Mouse (Mus musculus) MEL (cell line): ENCODE measurements around the gene Narf.

Experiments
- CTCF ChIP-seq, 3 experiments: IDR thresholded peaks in 2 of 3; conservative IDR thresholded peaks in 1 of 3; 2 replicates each; pipeline ENCODE4 v1.5.1; 2011 to 2012; ENCODE audit warnings: low read length in 3 of 3, low read depth in 2 of 3, mild to moderate bottlenecking in 2 of 3, improper control_type of control experiment in 1 of 3, inconsistent platforms in 1 of 3, mixed read lengths in 1 of 3, moderate library complexity in 1 of 3; ENCODE audit not compliant: control insufficient read depth in 1 of 3, insufficient read depth in 1 of 3, poor library complexity in 1 of 3, severe bottlenecking in 1 of 3
- EP300 ChIP-seq, 2 experiments: IDR thresholded peaks; 2 replicates each; pipeline ENCODE4 v1.6.1; 2011; ENCODE audit warnings: improper control_type of control experiment in 2 of 2, low read length in 2 of 2, low read depth in 1 of 2, mild to moderate bottlenecking in 1 of 2
- HCFC1 ChIP-seq: IDR thresholded peaks from 2 replicates; pipeline ENCODE4 v1.6.1; 2012; ENCODE audit warnings: low read depth, mild to moderate bottlenecking, inconsistent platforms, low read length, improper control_type of control experiment, moderate library complexity
- POLR2A ChIP-seq, 2 experiments: IDR thresholded peaks; 2 replicates each; pipeline ENCODE4 v1.6.1; 2011 to 2012; ENCODE audit warnings: low read length in 2 of 2, mild to moderate bottlenecking in 2 of 2, control low read depth in 1 of 2, improper control_type of control experiment in 1 of 2, low read depth in 1 of 2, moderate library complexity in 1 of 2; ENCODE audit not compliant: control insufficient read depth in 1 of 2, insufficient read depth in 1 of 2, poor library complexity in 1 of 2
- RCOR1 ChIP-seq: IDR thresholded peaks from 2 replicates; pipeline ENCODE4 v1.6.1; 2012; ENCODE audit warnings: low read depth, mild to moderate bottlenecking, inconsistent platforms, low read length, improper control_type of control experiment
- TCF12 ChIP-seq: IDR thresholded peaks from 2 replicates; pipeline ENCODE4 v1.6.1; 2014; ENCODE audit warnings: low read depth, mild to moderate bottlenecking, inconsistent platforms, low read length, improper control_type of control experiment, moderate library complexity
- UBTF ChIP-seq: IDR thresholded peaks from 2 replicates; pipeline ENCODE4 v1.6.1; 2012; ENCODE audit warnings: low read depth, mild to moderate bottlenecking, inconsistent platforms, low read length, improper control_type of control experiment, moderate library complexity, borderline replicate concordance; ENCODE audit not compliant: insufficient read depth
- USF2 ChIP-seq, 2 experiments: IDR thresholded peaks; 2 replicates each; pipeline ENCODE4 v1.6.1; 2011 to 2012; ENCODE audit warnings: improper control_type of control experiment in 2 of 2, low read length in 2 of 2, borderline replicate concordance in 1 of 2, inconsistent platforms in 1 of 2, low read depth in 1 of 2, mild to moderate bottlenecking in 1 of 2; ENCODE audit not compliant: insufficient read depth in 1 of 2
- ZKSCAN1 ChIP-seq: IDR thresholded peaks from 2 replicates; pipeline ENCODE4 v1.6.1; 2012; ENCODE audit warnings: low read depth, mild to moderate bottlenecking, inconsistent platforms, low read length, improper control_type of control experiment, moderate library complexity

GRCm38 (mm10) chr11:121201436-121202198, 35.4 kb upstream of the Narf start:
- TF ChIP-seq POLR2A (IDR thresholded peaks at IDR 0.05; ENCODE audit: control insufficient read depth in 1 of 2, insufficient read depth in 1 of 2, low read depth in 1 of 2, low read length in 2 of 2, poor library complexity in 1 of 2), result no peak
- no peak for TF ChIP-seq EP300 (IDR thresholded peaks at IDR 0.05; ENCODE audit: low read depth in 1 of 2, low read length in 2 of 2)
- no peak for TF ChIP-seq RCOR1
- peak; percentile 79 to 90 (median 82) for TF ChIP-seq CTCF (IDR thresholded peaks at IDR 0.05 in 2 of 3, conservative IDR thresholded peaks at IDR 0.05 in 1 of 3; ENCODE audit: control insufficient read depth in 1 of 3, insufficient read depth in 1 of 3, low read depth in 2 of 3, low read length in 3 of 3, poor library complexity in 1 of 3, severe bottlenecking in 1 of 3)
- TF ChIP-seq USF2 (IDR thresholded peaks at IDR 0.05; ENCODE audit: borderline replicate concordance in 1 of 2, insufficient read depth in 1 of 2, low read depth in 1 of 2, low read length in 2 of 2), result no peak
- no peak for TF ChIP-seq ZKSCAN1
- no peak for TF ChIP-seq UBTF
- TF ChIP-seq TCF12, result no peak
- no peak for TF ChIP-seq HCFC1
